Mouse (Mus musculus): ENCODE measurements around the gene Man2a1. TPM values are rescaled to one million over a fixed set of nuclear protein-coding genes. Genes with fewer than 3 reads are reported as not detected.

Gene Man2a1
- total RNA-seq (2021) = 10 to 100 TPM; 14.6 to 16.2 TPM
- long read RNA-seq, experiment 1, partial matches to known transcripts = 1 of 1 reads
- long read RNA-seq, experiment 1, other reads (novel, unspliced or antisense) = 0 of 1 reads
- long read RNA-seq, experiment 2 = 0 reads

- peak; percentile 81 to 85 for DNase-seq (ENCODE audit: low spot score in 2 of 2)
- no peak for TF ChIP-seq CTCF (conservative IDR thresholded peaks at IDR 0.05)
Measured at GRCm38 (mm10) chr17:64600372-64601090, at the start of gene Man2a1. Gene Man2a1 (plus strand): TSS chr17:64600736.

GRCm38 (mm10) chr17:64553358-64553757 is 47.2 kb upstream of the Man2a1 start:
- no peak for TF ChIP-seq CTCF (conservative IDR thresholded peaks at IDR 0.05)
- DNase-seq (ENCODE audit: low spot score in 2 of 2) = no peak

More at GRCm38 (mm10) chr17:64600372-64601090, at the start of gene Man2a1:
- Histone ChIP-seq H3K27ac (peak within 1 kb of the TSS; percentile 92), H3K4me3 (peak within 1 kb of the TSS; percentile 84)

GRCm38 (mm10) chr17:64554901-64555300 is 45.6 kb upstream of the Man2a1 start:
- TF ChIP-seq CTCF (conservative IDR thresholded peaks at IDR 0.05) = no peak
- Histone ChIP-seq H3K4me3 (no peak overlapping the region), H3K27ac (no peak overlapping the region)
- no peak for DNase-seq (ENCODE audit: low spot score in 2 of 2)

More at GRCm38 (mm10) chr17:64553358-64553757, 47.2 kb upstream of the Man2a1 start:
- Histone ChIP-seq H3K4me3 (no peak overlapping the region), H3K27ac (no peak overlapping the region)

- Histone ChIP-seq H3K27ac (no peak overlapping the region), H3K4me3 (no peak overlapping the region)
- no peak for DNase-seq (ENCODE audit: low spot score in 2 of 2)
- no peak for TF ChIP-seq CTCF (conservative IDR thresholded peaks at IDR 0.05)
Measured at GRCm38 (mm10) chr17:64556661-64557445, 43.7 kb upstream of the Man2a1 start.

- no peak for TF ChIP-seq CTCF (conservative IDR thresholded peaks at IDR 0.05)
- DNase-seq (ENCODE audit: low spot score in 2 of 2) = no peak
- Histone ChIP-seq H3K27ac (no peak overlapping the region), H3K4me3 (no peak overlapping the region)
Measured at GRCm38 (mm10) chr17:64558994-64559540, 41.5 kb upstream of the Man2a1 start.

- no peak overlapping the region for H3K4me3 ChIP-seq
- no peak overlapping the region for H3K27ac ChIP-seq
- DNase-seq (ENCODE audit: low spot score in 2 of 2) = no peak
- no peak for TF ChIP-seq CTCF (conservative IDR thresholded peaks at IDR 0.05)
Measured at GRCm38 (mm10) chr17:64566435-64566834, 34.1 kb upstream of the Man2a1 start.

- Histone ChIP-seq H3K27ac (no peak overlapping the region), H3K4me3 (no peak overlapping the region)
- DNase-seq (ENCODE audit: low spot score in 2 of 2) = no peak
- no peak for TF ChIP-seq CTCF (conservative IDR thresholded peaks at IDR 0.05)
Measured at GRCm38 (mm10) chr17:64567546-64567945, 33.0 kb upstream of the Man2a1 start.

GRCm38 (mm10) chr17:64573981-64574380 is 26.6 kb upstream of the Man2a1 start:
- peak in 1 of 2 experiments; percentile 23 for DNase-seq (ENCODE audit: low spot score in 2 of 2)
- TF ChIP-seq CTCF (conservative IDR thresholded peaks at IDR 0.05) = no peak
- no peak overlapping the region for H3K4me3 ChIP-seq
- peak overlapping the region; percentile 20; the same call in 1 of the 2 replicates for H3K27ac ChIP-seq

GRCm38 (mm10) chr17:64575240-64575639 is 25.3 kb upstream of the Man2a1 start:
- no peak for DNase-seq (ENCODE audit: low spot score in 2 of 2)
- no peak overlapping the region for H3K27ac ChIP-seq
- TF ChIP-seq CTCF (conservative IDR thresholded peaks at IDR 0.05) = peak; percentile 71
- no peak overlapping the region for H3K4me3 ChIP-seq

GRCm38 (mm10) chr17:64577485-64577884 is 23.1 kb upstream of the Man2a1 start:
- Histone ChIP-seq H3K27ac (no peak overlapping the region), H3K4me3 (no peak overlapping the region)
- no peak for DNase-seq (ENCODE audit: low spot score in 2 of 2)
- no peak for TF ChIP-seq CTCF (conservative IDR thresholded peaks at IDR 0.05)

- peak; percentile 31; the same call in 1 of the 2 replicates for TF ChIP-seq CTCF (conservative IDR thresholded peaks at IDR 0.05)
- no peak for DNase-seq (ENCODE audit: low spot score in 2 of 2)
- Histone ChIP-seq H3K4me3 (no peak overlapping the region), H3K27ac (peak overlapping the region; percentile 80; the same call in 1 of the 2 replicates)
Measured at GRCm38 (mm10) chr17:64578346-64578745, 22.2 kb upstream of the Man2a1 start.

- no peak for TF ChIP-seq CTCF (conservative IDR thresholded peaks at IDR 0.05)
- DNase-seq (ENCODE audit: low spot score in 2 of 2) = peak; percentile 77 to 83
- Histone ChIP-seq H3K4me3 (no peak overlapping the region), H3K27ac (peak overlapping the region; percentile 80)
Measured at GRCm38 (mm10) chr17:64579696-64580095, 20.8 kb upstream of the Man2a1 start.

GRCm38 (mm10) chr17:64581133-64581532 is 19.4 kb upstream of the Man2a1 start:
- TF ChIP-seq CTCF (conservative IDR thresholded peaks at IDR 0.05) = no peak
- H3K27ac ChIP-seq = peak overlapping the region; percentile 75
- H3K4me3 ChIP-seq = no peak overlapping the region
- DNase-seq (ENCODE audit: low spot score in 2 of 2) = no peak
